Mouse (Mus musculus) spleen, adult 2 months (tissue): ENCODE measurements around the gene Rexo2.
"Not testable (repeated sequence)": the region's sequence is repeated elsewhere in the genome, so short reads cannot be mapped to it uniquely, and the experiment has no call there.

Experiments
- CTCF ChIP-seq: fragments of 200-500 bp; IDR thresholded peaks from 2 replicates; pipeline ENCODE4 v1.5.1; 2011; ENCODE audit warnings: mild to moderate bottlenecking, inconsistent platforms; ENCODE audit not compliant: insufficient read depth, insufficient read length, insufficient replicate concordance; ENCODE audit errors: extremely low read depth
- POLR2A ChIP-seq: fragments of 200-500 bp; IDR thresholded peaks from 2 replicates; pipeline ENCODE4 v1.6.1; 2011; ENCODE audit warnings: low read depth, low read length, inconsistent platforms

DNA sequence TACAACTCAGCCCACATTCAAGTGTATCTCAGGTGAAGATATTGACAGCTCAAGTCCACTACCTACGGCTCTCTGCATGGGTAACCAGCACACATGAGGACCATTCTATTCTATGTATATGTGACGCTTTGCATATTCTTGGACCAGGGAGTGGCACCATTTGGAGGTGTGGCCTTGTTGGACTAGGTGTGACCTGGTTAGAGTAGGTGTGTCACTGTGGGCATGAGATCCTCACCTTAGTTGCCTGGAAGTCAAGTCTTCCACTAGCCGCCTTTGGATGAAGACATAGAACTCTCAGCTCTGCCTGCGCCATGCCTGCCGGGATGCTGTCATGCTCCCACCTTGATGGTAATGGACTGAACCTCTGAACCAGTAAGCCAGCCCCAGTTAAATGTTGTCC is 13.0 kb downstream of the Rexo2 start:
- TF ChIP-seq CTCF, POLR2A: not testable (repeated sequence)
